Mouse (Mus musculus) layer of hippocampus, adult 8-10 months (tissue): Measurements from ENCODE around the gene Fgfr2. TPM values are rescaled to one million over a fixed set of nuclear protein-coding genes. Genes with fewer than 3 reads are reported as not detected.
A peak's percentile ranks its signal among the peaks of the same experiment; 100 is the strongest.

Experiments
- DNase-seq, 2 experiments: peaks; one replicate each; pipeline ENCODE4 v3.0.0; 2022; ENCODE audit warnings: low spot score in 2 of 2
- total RNA-seq, 4 experiments: library from RNA; stranded (reverse); gene quantifications; 2 replicates each; pipeline ENCODE4 v1.2.4; 2022

Fgfr2 gene
- total RNA-seq, 4 experiments from 2014 or later, result 60.7 to 72.9 (median 65.8) TPM

- DNase-seq, result no peak
These were observed 968.7 kb downstream of the Fgfr2 start, which contains the start of gene Cpxm2 for GRCm38 (mm10) chr7:132154368-132154961. Gene Cpxm2, minus strand, starts transcription at chr7:132154739.

GRCm38 (mm10) chr7:132153725-132154147 lies 969.4 kb downstream of the Fgfr2 start:
- DNase-seq, result peak in 1 of 2 experiments; percentile 61

- no peak for DNase-seq
These were observed 977.8 kb downstream of the Fgfr2 start for GRCm38 (mm10) chr7:132145227-132145800.

GRCm38 (mm10) chr7:132128687-132129086 lies 994.5 kb downstream of the Fgfr2 start:
- no peak for DNase-seq

GRCm38 (mm10) chr7:132124948-132125347 lies 998.2 kb downstream of the Fgfr2 start:
- no peak for DNase-seq

GRCm38 (mm10) chr7:132123211-132123610 lies 999.9 kb downstream of the Fgfr2 start:
- DNase-seq, result no peak

GRCm38 (mm10) chr7:132119817-132120216 lies 1003.3 kb downstream of the Fgfr2 start:
- no peak for DNase-seq

- no peak for DNase-seq
These were observed 1011.4 kb downstream of the Fgfr2 start for GRCm38 (mm10) chr7:132111770-132112169.

GRCm38 (mm10) chr7:132110308-132110707 lies 1012.8 kb downstream of the Fgfr2 start:
- no peak for DNase-seq

GRCm38 (mm10) chr7:132106891-132107290 lies 1016.3 kb downstream of the Fgfr2 start:
- DNase-seq, result peak; percentile 24 to 38

GRCm38 (mm10) chr7:132105326-132105725 lies 1017.8 kb downstream of the Fgfr2 start:
- DNase-seq, result no peak

- no peak for DNase-seq
These were observed 1024.7 kb downstream of the Fgfr2 start for GRCm38 (mm10) chr7:132098441-132098840.

- DNase-seq, result no peak
These were observed 1028.5 kb downstream of the Fgfr2 start for GRCm38 (mm10) chr7:132094666-132095065.

GRCm38 (mm10) chr7:132091551-132091950 lies 1031.6 kb downstream of the Fgfr2 start:
- no peak for DNase-seq

- no peak for DNase-seq
These were observed 1034.5 kb downstream of the Fgfr2 start for GRCm38 (mm10) chr7:132088606-132089005.

- no peak for DNase-seq
These were observed 1035.0 kb downstream of the Fgfr2 start for GRCm38 (mm10) chr7:132088181-132088580.

- DNase-seq, result no peak
These were observed 1047.3 kb downstream of the Fgfr2 start for GRCm38 (mm10) chr7:132075825-132076224.

GRCm38 (mm10) chr7:132074503-132074902 lies 1048.6 kb downstream of the Fgfr2 start:
- DNase-seq, result peak; percentile 36 to 51

GRCm38 (mm10) chr7:132070877-132071625 lies 1052.1 kb downstream of the Fgfr2 start:
- DNase-seq, result no peak

- DNase-seq, result peak; percentile 19 to 34
These were observed 1055.2 kb downstream of the Fgfr2 start for GRCm38 (mm10) chr7:132067951-132068350.

- DNase-seq, result no peak
These were observed 1055.6 kb downstream of the Fgfr2 start for GRCm38 (mm10) chr7:132067511-132067910.

GRCm38 (mm10) chr7:132060116-132060515 lies 1063.0 kb downstream of the Fgfr2 start:
- no peak for DNase-seq
